Mouse (Mus musculus): ENCODE results near the gene Emx1. TPM values are rescaled to one million over a fixed set of nuclear protein-coding genes. Genes with fewer than 3 reads are reported as not detected.

The Emx1 gene
- polyA plus RNA-seq, 1 experiment = not detected

GRCm38 (mm10) chr6:85227520-85227919, 40.3 kb downstream of the Emx1 start:
- H3ac ChIP-seq (ENCODE audit: control insufficient read depth, insufficient read length, low read depth) = no peak overlapping the region
- no peak overlapping the region for H3K4me3 ChIP-seq (ENCODE audit: insufficient read depth, poor library complexity, severe bottlenecking)
- TF ChIP-seq FOSL1 (IDR thresholded peaks at IDR 0.05; ENCODE audit: insufficient read depth, low read length, poor library complexity, severe bottlenecking) = no peak
- no peak for TF ChIP-seq MYOD1 (IDR thresholded peaks at IDR 0.05; ENCODE audit: control insufficient read depth, insufficient read length, low read depth)
- no peak for TF ChIP-seq USF1 (IDR thresholded peaks at IDR 0.05; ENCODE audit: low read depth)
- no peak for TF ChIP-seq CTCF (IDR thresholded peaks at IDR 0.05; ENCODE audit: control insufficient read depth, insufficient read depth, insufficient read length)
- no peak for TF ChIP-seq CEBPB (IDR thresholded peaks at IDR 0.05; ENCODE audit: low read depth)
- no peak for TF ChIP-seq MYOG (IDR thresholded peaks at IDR 0.05; ENCODE audit: control insufficient read depth, extremely low read depth, insufficient read length)
- TF ChIP-seq MAX (IDR thresholded peaks at IDR 0.05) = no peak
- H3K79me2 ChIP-seq (ENCODE audit: control insufficient read depth, insufficient read depth) = no peaks in the 10 kb centered on the region
- no peaks in the 10 kb centered on the region for H3K36me3 ChIP-seq (ENCODE audit: control insufficient read depth, insufficient read depth)
- no peaks in the 10 kb centered on the region for H3K79me3 ChIP-seq (ENCODE audit: low read depth)
- H3K27me3 ChIP-seq (ENCODE audit: control insufficient read depth, insufficient read depth, insufficient read length) = peaks cover 48% of the 10 kb centered on the region

GRCm38 (mm10) chr6:85230762-85231161, 43.5 kb downstream of the Emx1 start:
- H3K79me2 ChIP-seq (ENCODE audit: control insufficient read depth, insufficient read depth) = no peaks in the 10 kb centered on the region
- H3K79me3 ChIP-seq (ENCODE audit: low read depth) = no peaks in the 10 kb centered on the region
- TF ChIP-seq MYOG (IDR thresholded peaks at IDR 0.05; ENCODE audit: control insufficient read depth, extremely low read depth, insufficient read length) (no peak), USF1 (IDR thresholded peaks at IDR 0.05; ENCODE audit: low read depth) (no peak), MAX (IDR thresholded peaks at IDR 0.05) (no peak), MYOD1 (IDR thresholded peaks at IDR 0.05; ENCODE audit: control insufficient read depth, insufficient read length, low read depth) (no peak), FOSL1 (IDR thresholded peaks at IDR 0.05; ENCODE audit: insufficient read depth, low read length, poor library complexity, severe bottlenecking) (no peak), CTCF (IDR thresholded peaks at IDR 0.05; ENCODE audit: control insufficient read depth, insufficient read depth, insufficient read length) (no peak)
- peaks cover 42% of the 10 kb centered on the region for H3K27me3 ChIP-seq (ENCODE audit: control insufficient read depth, insufficient read depth, insufficient read length)
- H3ac ChIP-seq (ENCODE audit: control insufficient read depth, insufficient read length, low read depth) = no peak overlapping the region
- no peaks in the 10 kb centered on the region for H3K36me3 ChIP-seq (ENCODE audit: control insufficient read depth, insufficient read depth)
- no peak overlapping the region for H3K4me3 ChIP-seq (ENCODE audit: insufficient read depth, poor library complexity, severe bottlenecking)

DNA sequence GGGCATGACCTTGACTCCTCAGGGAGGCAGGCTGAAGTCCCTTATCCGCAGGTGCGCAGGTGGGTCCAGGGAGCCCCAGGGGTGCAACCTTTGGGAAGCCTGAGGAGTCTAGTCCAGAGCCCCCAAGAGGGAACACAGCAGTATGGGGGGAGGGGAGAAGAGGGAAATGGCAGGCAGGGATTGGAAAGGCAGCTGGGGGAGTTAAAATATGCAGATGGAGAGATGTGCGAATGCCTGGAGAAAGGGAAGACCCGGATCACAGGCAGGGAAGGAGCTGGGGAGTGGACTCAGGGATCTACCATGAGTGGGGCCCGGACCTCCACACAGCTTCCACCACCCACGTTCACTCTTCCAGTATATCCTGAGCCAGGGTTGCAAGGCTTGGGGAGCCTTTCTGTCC, 44.2 kb downstream of the Emx1 start:
- Histone ChIP-seq H3K79me2 (ENCODE audit: control insufficient read depth, insufficient read depth) (no peaks in the 10 kb centered on the region), H3K36me3 (ENCODE audit: control insufficient read depth, insufficient read depth) (no peaks in the 10 kb centered on the region), H3K79me3 (ENCODE audit: low read depth) (no peaks in the 10 kb centered on the region), H3ac (ENCODE audit: control insufficient read depth, insufficient read length, low read depth) (no peak overlapping the region), H3K27me3 (ENCODE audit: control insufficient read depth, insufficient read depth, insufficient read length) (peaks cover 36% of the 10 kb centered on the region), H3K4me3 (ENCODE audit: insufficient read depth, poor library complexity, severe bottlenecking) (no peak overlapping the region)
- no peak for TF ChIP-seq USF1 (IDR thresholded peaks at IDR 0.05; ENCODE audit: low read depth)
- TF ChIP-seq MYOD1 (IDR thresholded peaks at IDR 0.05; ENCODE audit: control insufficient read depth, insufficient read length, low read depth) = no peak
- no peak for TF ChIP-seq MAX (IDR thresholded peaks at IDR 0.05)
- no peak for TF ChIP-seq CTCF (IDR thresholded peaks at IDR 0.05; ENCODE audit: control insufficient read depth, insufficient read depth, insufficient read length)
- no peak for TF ChIP-seq CEBPB (IDR thresholded peaks at IDR 0.05; ENCODE audit: low read depth)
- TF ChIP-seq FOSL1 (IDR thresholded peaks at IDR 0.05; ENCODE audit: insufficient read depth, low read length, poor library complexity, severe bottlenecking) = no peak
- TF ChIP-seq MYOG (IDR thresholded peaks at IDR 0.05; ENCODE audit: control insufficient read depth, extremely low read depth, insufficient read length) = no peak

DNA sequence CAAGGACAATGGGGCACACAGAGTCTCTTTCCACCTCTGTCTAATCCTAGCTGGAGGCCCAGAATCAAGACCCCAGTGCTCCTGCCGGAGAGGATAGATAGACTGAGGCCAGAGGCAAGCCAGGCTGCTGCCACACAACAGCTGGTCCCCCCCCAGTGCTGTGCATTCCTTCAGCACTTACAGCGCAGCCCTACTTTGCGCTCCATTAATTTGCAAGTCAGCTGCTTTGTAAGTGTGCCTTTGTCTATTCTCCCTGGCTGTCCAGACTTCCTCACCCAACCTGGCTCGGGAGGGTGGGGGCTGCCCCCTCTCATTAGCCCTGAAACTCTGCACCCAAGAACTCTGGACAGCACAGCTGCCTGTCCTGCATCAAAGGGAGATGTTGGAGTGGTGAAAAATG, 44.8 kb downstream of the Emx1 start:
- H3ac ChIP-seq (ENCODE audit: control insufficient read depth, insufficient read length, low read depth) = no peak overlapping the region
- no peaks in the 10 kb centered on the region for H3K79me2 ChIP-seq (ENCODE audit: control insufficient read depth, insufficient read depth)
- no peak overlapping the region for H3K4me3 ChIP-seq (ENCODE audit: insufficient read depth, poor library complexity, severe bottlenecking)
- H3K27me3 ChIP-seq (ENCODE audit: control insufficient read depth, insufficient read depth, insufficient read length) = peaks cover 35% of the 10 kb centered on the region
- no peaks in the 10 kb centered on the region for H3K36me3 ChIP-seq (ENCODE audit: control insufficient read depth, insufficient read depth)
- H3K79me3 ChIP-seq (ENCODE audit: low read depth) = no peaks in the 10 kb centered on the region
- TF ChIP-seq MYOD1 (IDR thresholded peaks at IDR 0.05; ENCODE audit: control insufficient read depth, insufficient read length, low read depth) (no peak), FOSL1 (IDR thresholded peaks at IDR 0.05; ENCODE audit: insufficient read depth, low read length, poor library complexity, severe bottlenecking) (no peak), MAX (IDR thresholded peaks at IDR 0.05) (no peak), MYOG (IDR thresholded peaks at IDR 0.05; ENCODE audit: control insufficient read depth, extremely low read depth, insufficient read length) (no peak), CEBPB (IDR thresholded peaks at IDR 0.05; ENCODE audit: low read depth) (no peak), CTCF (IDR thresholded peaks at IDR 0.05; ENCODE audit: control insufficient read depth, insufficient read depth, insufficient read length) (no peak), USF1 (IDR thresholded peaks at IDR 0.05; ENCODE audit: low read depth) (no peak)

DNA sequence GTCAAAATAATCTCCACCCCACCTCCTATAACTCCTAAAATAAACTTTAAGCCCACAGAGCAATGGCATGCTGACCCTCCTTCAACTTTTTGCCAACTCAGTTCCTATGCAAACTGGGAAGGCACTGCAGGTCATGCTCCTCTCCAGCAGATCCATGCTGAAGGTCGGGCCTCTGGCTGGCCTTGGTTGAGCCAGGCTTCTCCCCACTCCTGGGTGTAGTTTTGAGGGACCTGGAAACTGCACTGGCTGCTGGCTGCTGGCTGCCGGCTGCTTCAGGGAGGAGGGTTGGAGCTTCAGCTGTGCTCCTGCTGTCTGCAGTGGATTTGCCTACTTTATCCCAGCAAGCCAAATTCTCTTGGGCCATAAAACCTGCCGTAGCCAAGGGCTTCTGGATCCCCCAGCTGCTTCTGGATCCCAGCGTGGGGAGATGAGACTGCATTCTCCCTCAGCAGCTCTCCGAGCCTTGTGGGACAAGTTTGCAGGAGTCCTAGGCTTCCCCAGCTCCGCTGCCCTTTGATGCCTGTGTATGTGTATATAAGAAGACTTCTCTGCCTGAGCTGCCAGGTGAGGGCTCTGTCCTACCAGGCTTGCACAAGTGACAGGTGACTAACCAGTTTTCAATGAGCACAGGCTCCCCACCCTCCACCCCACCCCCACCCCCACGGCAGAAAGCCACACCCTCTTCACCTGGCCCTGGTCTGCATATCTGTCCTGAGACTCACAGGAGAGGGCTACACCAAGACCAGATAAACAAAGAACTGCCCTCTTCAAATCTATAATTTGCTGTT, 45.8 kb downstream of the Emx1 start:
- no peaks in the 10 kb centered on the region for H3K79me2 ChIP-seq (ENCODE audit: control insufficient read depth, insufficient read depth)
- no peak overlapping the region for H3ac ChIP-seq (ENCODE audit: control insufficient read depth, insufficient read length, low read depth)
- peaks cover 27% of the 10 kb centered on the region for H3K27me3 ChIP-seq (ENCODE audit: control insufficient read depth, insufficient read depth, insufficient read length)
- no peaks in the 10 kb centered on the region for H3K79me3 ChIP-seq (ENCODE audit: low read depth)
- H3K4me3 ChIP-seq (ENCODE audit: insufficient read depth, poor library complexity, severe bottlenecking) = no peak overlapping the region
- TF ChIP-seq CEBPB (IDR thresholded peaks at IDR 0.05; ENCODE audit: low read depth) (no peak), FOSL1 (IDR thresholded peaks at IDR 0.05; ENCODE audit: insufficient read depth, low read length, poor library complexity, severe bottlenecking) (no peak), MAX (IDR thresholded peaks at IDR 0.05) (no peak), MYOD1 (IDR thresholded peaks at IDR 0.05; ENCODE audit: control insufficient read depth, insufficient read length, low read depth) (no peak), MYOG (IDR thresholded peaks at IDR 0.05; ENCODE audit: control insufficient read depth, extremely low read depth, insufficient read length) (no peak), USF1 (IDR thresholded peaks at IDR 0.05; ENCODE audit: low read depth) (no peak), CTCF (IDR thresholded peaks at IDR 0.05; ENCODE audit: control insufficient read depth, insufficient read depth, insufficient read length) (no peak)
- H3K36me3 ChIP-seq (ENCODE audit: control insufficient read depth, insufficient read depth) = no peaks in the 10 kb centered on the region

All from C2C12 (cell line).